Mouse (Mus musculus) bone marrow, adult 2 months (tissue): ENCODE data around the gene Son.

Experiments used
- CTCF ChIP-seq: fragments of 200-500 bp; IDR thresholded peaks from 2 replicates; pipeline ENCODE4 v1.5.1; 2011; ENCODE audit warnings: low read length, control low read depth; ENCODE audit not compliant: control insufficient read depth, insufficient read depth
- POLR2A ChIP-seq: fragments of 200-500 bp; IDR thresholded peaks from 2 replicates; pipeline ENCODE4 v1.6.1; 2011; ENCODE audit warnings: low read depth, mild to moderate bottlenecking, control low read depth, low read length, borderline replicate concordance; ENCODE audit not compliant: control insufficient read depth

GRCm38 (mm10) chr16:91652191-91652590 is 4.9 kb downstream of the Son start:
- TF ChIP-seq CTCF, result no peak
- TF ChIP-seq POLR2A, result no peak
